Mouse (Mus musculus) central nervous system, embryonic 18 days (tissue): ENCODE data around the gene Olfr993. TPM values are rescaled to one million over a fixed set of nuclear protein-coding genes. Genes with fewer than 3 reads are reported as not detected.

Experiments
- polyA plus RNA-seq: library from polyadenylated mRNA; depleted of rRNA; stranded (reverse); fragments of >200 nt; gene quantifications from 2 replicates; pipeline ENCODE4 v1.2.3, GENCODE M21; 2012; rRNA removed

The Olfr993 gene
- polyA plus RNA-seq = not detected in 2 replicates

DNA sequence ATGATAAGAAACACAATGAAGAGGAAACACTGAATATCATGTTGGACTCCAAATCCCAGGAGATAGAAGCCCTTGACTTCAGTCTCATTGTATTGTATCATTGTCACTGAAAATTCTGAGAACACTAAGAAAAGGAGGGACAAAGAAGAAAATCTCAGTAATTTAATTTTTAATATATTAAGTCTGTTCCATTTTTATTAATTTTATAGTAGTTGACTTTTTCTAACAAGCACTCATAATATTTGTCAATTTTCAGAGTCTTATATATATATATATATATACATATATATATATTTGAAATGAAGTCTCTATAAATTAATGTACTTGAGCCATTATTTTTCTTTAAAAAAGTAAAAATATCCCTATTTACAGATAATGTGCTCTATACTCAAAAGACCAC is at the start of gene Olfr993:
Gene Olfr993 (minus strand): TSS at position 101 of the 400 bp plus-strand sequence.

DNA sequence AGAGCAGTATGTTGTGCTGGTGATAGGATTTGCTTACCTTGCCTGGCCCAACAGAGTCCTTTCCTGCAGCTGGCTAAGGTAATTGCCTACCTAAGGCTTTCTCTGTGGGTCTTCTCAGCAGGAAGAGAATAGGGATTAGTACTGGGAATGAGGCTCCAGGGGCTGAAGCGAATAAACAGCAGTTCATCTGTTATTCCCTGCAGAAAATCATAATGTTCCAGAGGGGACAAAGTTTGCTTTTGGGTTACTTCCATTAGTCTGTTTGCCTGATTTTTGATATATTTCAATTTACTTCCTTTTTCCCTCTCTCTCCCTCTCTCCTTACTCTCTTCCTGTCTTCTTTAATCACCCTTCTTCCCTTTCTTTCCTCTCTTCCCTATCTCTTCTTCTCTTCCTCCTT is 28.9 kb upstream of the Olfr993 start, which contains the start of gene Olfr995:
Gene Olfr995 (minus strand): TSS at position 101 of the 400 bp plus-strand sequence.

DNA sequence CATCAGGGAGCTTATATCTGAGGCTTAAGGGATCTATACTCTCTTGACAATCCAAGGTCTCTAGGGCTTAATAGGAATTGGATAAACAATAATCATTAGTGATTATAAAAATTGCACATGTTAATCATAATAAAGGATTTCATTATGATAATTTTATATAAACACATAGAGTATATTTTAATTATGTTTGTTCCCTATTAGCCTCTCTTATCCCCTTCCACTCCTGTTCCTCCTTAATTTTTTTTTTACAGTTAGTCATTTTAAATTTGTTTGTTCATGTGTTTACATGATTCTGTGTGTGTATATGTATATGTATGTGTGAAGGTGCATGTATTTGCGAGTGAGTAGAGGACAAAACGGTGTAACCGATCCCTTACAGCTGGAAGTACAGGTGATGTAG is 21.7 kb upstream of the Olfr993 start, which contains the start of gene Olfr994:
Gene Olfr994 (minus strand): TSS at position 101 of the 400 bp plus-strand sequence.

DNA sequence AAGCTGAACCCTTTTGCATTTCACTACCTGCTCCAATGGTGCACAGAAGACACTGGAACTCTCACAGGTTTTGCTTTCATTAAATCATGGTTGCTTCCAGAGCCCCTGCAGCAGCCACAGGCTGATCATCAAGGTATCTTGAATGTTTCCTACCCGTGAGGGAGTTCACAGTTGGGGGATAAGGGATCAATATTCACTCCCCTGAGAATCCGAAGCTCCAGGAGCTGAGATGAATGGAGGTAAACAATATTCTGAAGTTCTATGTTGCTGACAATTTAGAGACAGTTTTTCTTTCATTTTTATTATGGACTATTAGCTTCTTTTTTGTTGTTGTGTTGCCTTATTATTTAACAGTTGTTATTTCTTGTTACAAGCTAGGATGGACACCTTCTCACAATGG is 5.3 kb downstream of the Olfr993 start, which contains the start of gene Olfr992:
Gene Olfr992 (minus strand): TSS at position 101 of the 400 bp plus-strand sequence.

Other genes starting within 250 kb of the Olfr993 start
- 30.6 and 31.7 TPM in 2 replicates for gene Lrrc55, start 217.7 kb downstream of the Olfr993 start, polyA plus RNA-seq
- gene Olfr987, start 75.6 kb downstream of the Olfr993 start, polyA plus RNA-seq = not detected in 2 replicates
- not detected in 2 replicates for gene Olfr988, start 51.6 kb downstream of the Olfr993 start, polyA plus RNA-seq
- not detected in 2 replicates for gene Olfr992, start 5.4 kb downstream of the Olfr993 start, polyA plus RNA-seq
- not detected in 2 replicates for gene Olfr994, start 21.6 kb upstream of the Olfr993 start, polyA plus RNA-seq
- gene Olfr995, start 28.8 kb upstream of the Olfr993 start, polyA plus RNA-seq = not detected in 2 replicates
- gene 4833423E24Rik, start 104.1 kb upstream of the Olfr993 start, polyA plus RNA-seq = 0.12 and 0.29 TPM in 2 replicates
- not detected in 2 replicates for gene Olfr996, start 164.3 kb upstream of the Olfr993 start, polyA plus RNA-seq
- not detected in 2 replicates for gene Olfr998, start 174.1 kb upstream of the Olfr993 start, polyA plus RNA-seq
- gene Olfr1000, start 197.0 kb upstream of the Olfr993 start, polyA plus RNA-seq = not detected in 2 replicates
- not detected in 2 replicates for gene Olfr1002, start 235.8 kb upstream of the Olfr993 start, polyA plus RNA-seq
- not detected in 2 replicates for gene Olfr154, start 249.6 kb upstream of the Olfr993 start, polyA plus RNA-seq